Mouse (Mus musculus) stomach, postnatal 0 days (tissue): ENCODE results near the gene Lamc3. TPM values are rescaled to one million over a fixed set of nuclear protein-coding genes. Genes with fewer than 3 reads are reported as not detected.
A peak's percentile ranks its signal among the peaks of the same experiment; 100 is the strongest.

Experiments
- ATAC-seq: fragments of 200-750 bp; cut with Nextera tagmentation; 2 replicates; pipeline ENCODE4 v1.8.0; 2017; ENCODE audit not compliant: low FRiP score, low TSS enrichment
- DNase-seq: peaks from one replicate; pipeline ENCODE4 v3.0.0-alpha.2; 2016; ENCODE audit warnings: low spot score
- H3K27ac ChIP-seq: fragments of 300-500 bp; sonication (generic); replicated peaks from 2 replicates; pipeline ENCODE4 v1.5.1; 2014; ENCODE audit warnings: mild to moderate bottlenecking, control low read depth
- H3K27me3 ChIP-seq: fragments of 300-500 bp; sonication (generic); 2 replicates; pipeline ENCODE4 v1.6.1; 2014; ENCODE audit warnings: low read length; ENCODE audit not compliant: control insufficient read depth, insufficient read depth
- H3K36me3 ChIP-seq: fragments of 300-500 bp; sonication (generic); 2 replicates; pipeline ENCODE4 v1.6.1; 2014; ENCODE audit warnings: low read length, mixed read lengths; ENCODE audit not compliant: control insufficient read depth, insufficient read depth
- H3K4me1 ChIP-seq: fragments of 300-500 bp; sonication (generic); replicated peaks from 2 replicates; pipeline ENCODE4 v1.6.1; 2014; ENCODE audit warnings: antibody characterized with exemption; ENCODE audit not compliant: control insufficient read depth, insufficient read depth
- H3K4me2 ChIP-seq: fragments of 300-500 bp; sonication (generic); replicated peaks from 2 replicates; pipeline ENCODE4 v1.6.1; 2014; ENCODE audit warnings: low read depth, mild to moderate bottlenecking, control low read depth, moderate library complexity
- H3K4me3 ChIP-seq: fragments of 300-500 bp; sonication (generic); 2 replicates; pipeline ENCODE4 v1.5.1; 2014; ENCODE audit warnings: low read depth, low read length, control low read depth
- H3K9ac ChIP-seq: fragments of 300-500 bp; sonication (generic); 2 replicates; pipeline ENCODE4 v1.6.1; 2014; ENCODE audit warnings: mild to moderate bottlenecking, low read length, control low read depth, mixed read lengths
- H3K9me3 ChIP-seq: fragments of 300-500 bp; sonication (generic); 2 replicates; pipeline ENCODE4 v1.6.1; 2016; ENCODE audit warnings: low read length; ENCODE audit not compliant: control insufficient read depth
- CTCF ChIP-seq: IDR thresholded peaks from 2 replicates; pipeline ENCODE4 v1.5.1; 2016; ENCODE audit warnings: antibody characterized with exemption, low read depth, mild to moderate bottlenecking, moderate library complexity
- EP300 ChIP-seq: optimal IDR thresholded peaks from 2 replicates; pipeline ENCODE3; 2016; ENCODE audit warnings: antibody characterized with exemption
- WGBS: fragments of 180-500 bp; shearing (Covaris S2); extraction: QIAGEN DNeasy Blood & Tissue Kit; methylation state at CpG from one replicate; pipeline ENCODE4 v1.1.7; 2014; 5-methylcytosine and 5-hydroxymethylcytosine counted together
- polyA plus RNA-seq: library from polyadenylated mRNA; unstranded; fragments of >200 nt; fragmentation: Nextera tagmentation; extraction: Ambion mirVana; gene quantifications from 2 replicates; pipeline ENCODE4 v1.2.1, GENCODE M21; 2015

Lamc3 gene
- polyA plus RNA-seq, 1 experiment from 2014 or later: 0.79 TPM

DNA sequence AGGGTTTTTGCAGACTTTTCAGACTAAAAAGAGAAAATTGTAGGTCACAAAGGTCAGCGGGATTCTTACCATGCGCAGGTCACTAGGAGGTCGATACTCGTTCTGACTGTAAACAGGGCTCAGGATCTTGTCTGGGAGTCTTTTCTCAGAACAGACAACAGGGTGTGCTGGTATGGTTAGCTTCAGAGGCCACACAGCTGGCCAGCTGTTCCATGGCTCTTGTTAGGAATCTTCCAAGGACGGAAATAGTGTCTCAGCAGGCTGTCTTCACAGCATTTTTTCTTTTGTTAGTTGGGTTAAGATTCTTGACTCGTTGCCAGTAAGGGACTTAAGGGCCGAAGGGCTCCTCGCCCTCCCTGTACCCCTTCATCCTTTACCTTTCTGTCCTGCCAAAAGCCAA is 79.7 kb downstream of the Lamc3 start:
- Histone ChIP-seq H3K27ac (no peak overlapping the region), H3K36me3 (no peaks in the 10 kb centered on the region), H3K9ac (no peak overlapping the region), H3K4me3 (no peak overlapping the region), H3K4me1 (no peaks in the 10 kb centered on the region), H3K9me3 (no peaks in the 10 kb centered on the region), H3K27me3 (no peaks in the 10 kb centered on the region), H3K4me2 (no peak overlapping the region)
- no peak for ATAC-seq
- 61% methylated on average over 8 of the region's 8 CpGs for WGBS
- DNase-seq: no peak
- TF ChIP-seq CTCF (no peak), EP300 (no peak)

- no peak for ATAC-seq
- 0 out of 2 replicates have a peak, but pooled peaks cover 4% of the 10 kb centered on the region for H3K4me1 ChIP-seq
- H3K4me2 ChIP-seq: no peak overlapping the region
- no peak overlapping the region for H3K27ac ChIP-seq
- TF ChIP-seq EP300: no peak
- TF ChIP-seq CTCF: no peak
- H3K27me3 ChIP-seq: no peaks in the 10 kb centered on the region
- DNase-seq: no peak
- 84% methylated on average over 4 of the region's 4 CpGs for WGBS
- H3K4me3 ChIP-seq: no peak overlapping the region
- H3K9ac ChIP-seq: no peak overlapping the region
- H3K36me3 ChIP-seq: peaks cover under 1% of the 10 kb centered on the region; the same call in 1 of the 2 replicates
- H3K9me3 ChIP-seq: no peaks in the 10 kb centered on the region
Observed at GRCm38 (mm10) chr2:31972589-31972988, 85.5 kb downstream of the Lamc3 start.

- WGBS: 0% methylated on average over 60 of the region's 60 CpGs
- no peaks in the 10 kb centered on the region for H3K9me3 ChIP-seq
- TF ChIP-seq CTCF: no peak
- TF ChIP-seq EP300: no peak
- H3K4me2 ChIP-seq: peak within 1 kb of the TSS; percentile 89
- DNase-seq (peak; percentile 99), ATAC-seq (peak; percentile 99)
- H3K27me3 ChIP-seq: no peaks in the 10 kb centered on the region
- 0 out of 2 replicates have a peak, but pooled peaks cover 4% of the 10 kb centered on the region for H3K4me1 ChIP-seq
- peaks cover 7% of the 10 kb centered on the region for H3K36me3 ChIP-seq
- peak within 1 kb of the TSS; percentile 88 for H3K27ac ChIP-seq
- peak within 1 kb of the TSS; percentile 93 for H3K4me3 ChIP-seq
- peak within 1 kb of the TSS; percentile 100 for H3K9ac ChIP-seq
Observed at GRCm38 (mm10) chr2:31974141-31974808, 87.2 kb downstream of the Lamc3 start, which contains the start of gene Nup214. Nup214 (plus strand) TSS chr2:31974436.

- Histone ChIP-seq H3K4me3 (peak overlapping the region; percentile 93), H3K27ac (peak overlapping the region; percentile 88), H3K27me3 (no peaks in the 10 kb centered on the region), H3K4me2 (peak overlapping the region; percentile 89), H3K4me1 (0 out of 2 replicates have a peak, but pooled peaks cover 4% of the 10 kb centered on the region), H3K9me3 (no peaks in the 10 kb centered on the region), H3K36me3 (peaks cover 7% of the 10 kb centered on the region), H3K9ac (peak overlapping the region; percentile 100)
- no peak for ATAC-seq
- no peak for TF ChIP-seq EP300
- no peak for TF ChIP-seq CTCF
- DNase-seq: no peak
- 11% methylated on average over 13 of the region's 13 CpGs for WGBS
Observed at GRCm38 (mm10) chr2:31974809-31975371, 87.8 kb downstream of the Lamc3 start.

DNA sequence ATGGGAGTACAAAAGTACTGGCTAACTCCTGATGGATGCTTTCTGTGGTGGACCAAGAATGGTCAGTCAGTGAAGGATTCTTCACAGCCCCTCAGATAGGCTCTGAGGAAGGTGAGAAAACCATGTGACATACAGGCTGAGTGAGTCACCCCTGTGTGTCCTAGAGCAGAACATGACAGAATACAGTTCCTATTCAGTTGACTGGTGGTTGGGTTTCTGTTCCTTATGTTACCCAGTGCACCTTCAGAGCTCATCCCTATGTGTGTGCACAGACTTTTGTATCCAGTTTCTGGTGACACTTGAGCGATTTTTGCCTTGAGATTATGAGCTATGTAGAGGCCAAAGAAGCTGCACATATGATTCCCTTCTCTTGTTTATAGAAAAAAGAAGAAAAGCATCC is 100.7 kb downstream of the Lamc3 start:
- TF ChIP-seq CTCF (no peak), EP300 (no peak)
- DNase-seq (no peak), ATAC-seq (no peak)
- Histone ChIP-seq H3K27ac (no peak overlapping the region), H3K27me3 (no peaks in the 10 kb centered on the region), H3K4me1 (no peaks in the 10 kb centered on the region), H3K36me3 (peaks cover 41% of the 10 kb centered on the region), H3K9me3 (no peaks in the 10 kb centered on the region), H3K4me2 (no peak overlapping the region), H3K4me3 (no peak overlapping the region), H3K9ac (no peak overlapping the region)
- WGBS: 86% methylated on average over 1 of the region's 1 CpGs

- Histone ChIP-seq H3K36me3 (peaks cover 44% of the 10 kb centered on the region), H3K4me2 (no peak overlapping the region), H3K4me3 (no peak overlapping the region), H3K4me1 (no peaks in the 10 kb centered on the region), H3K27ac (no peak overlapping the region), H3K27me3 (no peaks in the 10 kb centered on the region), H3K9ac (no peak overlapping the region), H3K9me3 (no peaks in the 10 kb centered on the region)
- DNase-seq: no peak
- TF ChIP-seq CTCF (no peak), EP300 (no peak)
- WGBS: 89% methylated on average over 4 of the region's 4 CpGs
- no peak for ATAC-seq
Observed at GRCm38 (mm10) chr2:31990961-31991360, 103.9 kb downstream of the Lamc3 start.
